Comparison of ENCODE assay signal across 20 mouse cellular contexts in genomic region chr11:115425671-115426070, GRCm38 (mm10). TPM values are rescaled to one million over a fixed set of nuclear protein-coding genes. Genes with fewer than 3 reads are reported as not detected.
"Had no signal": no experiment of that assay in that cellular context is flagged by ENCODE, and none has a peak within 500 bp of the region (broad histone marks: within the 10 kb centered on the region; RNA-seq: fewer than 3 reads in every experiment).

No protein-coding gene starts in this region.

- H3K9ac ChIP-seq: limb, embryonic 15.5 days; liver, embryonic 14.5 days; liver, postnatal 0 days; lung, embryonic 14.5 days; midbrain, embryonic 12.5 days; midbrain, embryonic 15.5 days had no signal

- H3K27ac ChIP-seq: kidney, postnatal 0 days; limb, embryonic 15.5 days; liver, embryonic 14.5 days; macrophage; midbrain, embryonic 12.5 days; midbrain, embryonic 15.5 days; stomach, postnatal 0 days had no signal

- H3K4me2 ChIP-seq: limb, embryonic 15.5 days; liver, embryonic 11.5 days; lung, embryonic 14.5 days; midbrain, embryonic 12.5 days; midbrain, embryonic 15.5 days had no signal

- ATAC-seq: intestine, postnatal 0 days; liver, postnatal 0 days; lung, postnatal 0 days; midbrain, embryonic 15.5 days had no signal

- DNase-seq: kidney, adult 2 months; kidney, postnatal 25 days; left cerebral cortex, postnatal 4 days; liver, postnatal 0 days; lung, embryonic 14.5 days; right cerebral cortex, adult 18-20 months; right cerebral cortex, postnatal 14 days; right cerebral cortex, postnatal 4 days had no signal

- H3K4me3 ChIP-seq: limb, embryonic 15.5 days; midbrain, embryonic 12.5 days; midbrain, embryonic 15.5 days had no signal

- H3K27me3 ChIP-seq: limb, embryonic 15.5 days; midbrain, embryonic 12.5 days; midbrain, embryonic 15.5 days had no signal

- H3K9me3 ChIP-seq: limb, embryonic 15.5 days; midbrain, embryonic 12.5 days; midbrain, embryonic 15.5 days had no signal

RNA-seq across cellular contexts. Expression of gene Trim80, which starts 14.7 kb away (rescaled TPM):
- polyA plus RNA-seq: limb, embryonic 15.5 days; lung, embryonic 14.5 days; lung, postnatal 0 days; macrophage; midbrain, embryonic 12.5 days; midbrain, embryonic 15.5 days; neural tube, embryonic 14.5 days; stomach, embryonic 14.5 days had no signal

RNA-seq across cellular contexts. Expression of gene Slc16a5, which starts 36.6 kb away (rescaled TPM):
- polyA plus RNA-seq: limb, embryonic 15.5 days; liver, embryonic 11.5 days; macrophage had no signal
